Mouse (Mus musculus) frontal cortex, postnatal 14 days (tissue): ENCODE measurements around the gene Prps2.
"Not testable (repeated sequence)": the region's sequence is repeated elsewhere in the genome, so short reads cannot be mapped to it uniquely, and the experiment has no call there.

Source experiments
- DNase-seq, 2 experiments: peaks; one replicate each; pipeline ENCODE4 v3.0.0; 2022; ENCODE audit warnings: low spot score in 2 of 2

Gene Prps2

DNA sequence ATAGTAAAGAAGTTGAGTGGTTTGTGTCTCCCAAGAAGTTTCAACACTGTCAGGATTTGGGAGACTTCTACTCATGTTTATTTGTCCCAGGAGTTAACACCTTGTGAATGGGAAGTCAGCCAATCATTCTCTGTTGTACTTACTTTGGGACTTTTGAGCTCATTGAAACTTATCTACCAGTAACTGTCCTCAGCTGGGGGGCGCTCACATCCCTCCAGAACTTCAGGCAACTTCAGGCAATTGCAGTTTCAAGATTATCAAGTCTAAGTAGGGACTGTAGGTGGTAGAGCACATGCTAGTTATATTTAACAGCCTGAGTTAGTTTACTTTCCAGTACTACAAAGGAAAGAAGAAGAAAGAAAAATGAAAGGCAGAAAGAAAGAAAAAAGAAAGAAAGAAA lies 58.8 kb downstream of the Prps2 start:
- no peak for DNase-seq

DNA sequence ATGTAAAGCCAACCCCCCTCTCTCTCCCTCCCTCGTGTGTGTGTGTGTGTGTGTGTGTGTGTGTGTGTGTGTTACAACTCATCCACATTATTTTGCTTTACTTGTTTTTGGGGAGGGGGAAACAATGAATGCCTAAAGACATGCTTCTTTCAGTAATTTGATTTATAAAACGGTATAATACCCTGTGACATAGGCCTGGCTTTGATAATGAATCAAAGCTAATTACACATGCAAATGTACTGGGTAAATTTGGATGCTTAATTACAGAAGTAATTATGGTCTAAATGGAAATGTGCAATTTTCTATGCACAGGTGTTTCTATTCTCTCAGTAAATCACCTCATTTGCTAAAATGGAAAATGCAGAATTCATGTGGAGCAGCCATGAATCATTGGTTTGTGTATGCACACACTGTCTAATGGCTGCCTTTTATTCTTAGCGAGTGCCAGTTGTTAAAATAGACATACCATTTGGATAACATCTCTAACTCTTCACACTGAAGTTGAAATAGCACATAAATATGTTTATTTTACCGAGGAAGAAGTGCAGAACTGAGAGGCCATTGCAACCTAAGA lies 61.2 kb downstream of the Prps2 start:
- no peak for DNase-seq

DNA sequence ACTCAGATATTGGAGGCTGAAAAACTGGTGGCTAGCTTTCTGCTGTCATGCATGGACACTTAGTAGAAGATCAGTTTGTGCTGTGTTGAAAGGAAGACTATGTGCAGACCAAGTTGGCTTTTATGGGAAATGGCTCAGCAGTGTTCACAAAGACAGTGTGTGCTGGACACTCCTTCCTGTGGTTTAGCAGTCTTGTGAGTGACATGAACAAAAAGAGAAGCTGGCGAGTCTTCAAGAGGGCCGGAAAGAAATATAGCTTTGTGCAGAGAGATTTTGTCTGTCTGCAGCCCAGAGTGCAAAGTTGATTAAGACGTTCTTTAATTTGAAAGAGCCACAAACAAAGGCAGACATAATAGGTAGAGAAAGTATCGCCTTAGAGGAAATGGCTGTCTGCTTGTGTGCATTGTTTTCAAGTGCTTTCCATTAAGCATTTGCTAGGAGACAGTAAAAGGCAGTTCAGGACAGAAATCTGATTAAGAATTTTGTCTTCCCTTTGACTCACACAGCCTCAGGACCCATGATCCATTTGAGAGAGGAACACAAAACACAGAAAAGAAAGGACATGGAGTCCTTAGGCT lies 63.6 kb downstream of the Prps2 start:
- no peak for DNase-seq

DNA sequence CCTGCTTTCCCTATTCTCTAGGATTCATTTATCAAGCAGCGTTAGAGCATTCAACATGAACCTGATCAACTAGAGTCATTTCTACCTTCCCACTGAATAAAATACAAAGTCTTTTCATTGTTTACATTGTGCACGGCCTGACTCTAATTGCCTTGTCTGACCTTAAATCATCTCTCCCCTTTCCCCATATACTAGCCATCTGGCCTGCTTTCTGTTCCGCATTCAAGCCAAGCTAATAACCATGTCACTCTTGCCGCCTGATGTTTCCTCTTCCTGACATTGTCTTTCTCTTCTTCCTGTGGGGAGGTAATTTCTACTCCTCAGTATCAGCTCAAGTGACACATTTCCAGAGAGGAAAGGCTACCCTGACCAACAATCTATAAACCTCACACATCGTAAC lies 66.8 kb downstream of the Prps2 start:
- DNase-seq, result no peak

DNA sequence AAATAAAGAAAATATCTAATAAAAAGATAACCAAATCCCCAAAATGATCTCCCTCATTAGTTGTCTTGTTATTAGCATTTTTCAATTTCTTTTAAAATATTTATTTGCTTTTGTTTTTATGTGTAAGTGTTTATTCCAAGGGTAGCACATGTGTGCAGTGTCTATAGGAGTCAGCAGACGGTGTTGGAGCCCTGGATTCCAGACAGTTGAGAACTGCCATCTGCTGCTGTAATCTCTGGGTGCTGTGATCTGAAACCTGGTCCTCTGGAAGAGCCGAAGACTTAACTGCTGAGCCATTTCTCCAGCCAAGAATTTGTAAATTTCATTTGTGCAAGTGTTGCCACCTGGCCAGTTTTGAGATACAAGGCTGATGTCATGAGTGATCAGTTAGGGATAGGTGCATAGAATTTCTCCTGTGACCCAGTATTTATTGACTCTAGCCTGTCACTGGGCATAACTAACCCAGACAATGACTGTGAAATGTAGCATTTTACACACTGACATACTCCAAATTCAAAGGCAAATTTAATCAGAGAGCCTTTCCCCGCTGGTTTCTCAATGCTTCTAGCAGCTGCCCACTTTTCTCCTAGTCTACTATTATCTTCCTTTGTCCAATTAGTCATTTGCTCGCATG lies 67.3 kb downstream of the Prps2 start:
- no peak for DNase-seq

DNA sequence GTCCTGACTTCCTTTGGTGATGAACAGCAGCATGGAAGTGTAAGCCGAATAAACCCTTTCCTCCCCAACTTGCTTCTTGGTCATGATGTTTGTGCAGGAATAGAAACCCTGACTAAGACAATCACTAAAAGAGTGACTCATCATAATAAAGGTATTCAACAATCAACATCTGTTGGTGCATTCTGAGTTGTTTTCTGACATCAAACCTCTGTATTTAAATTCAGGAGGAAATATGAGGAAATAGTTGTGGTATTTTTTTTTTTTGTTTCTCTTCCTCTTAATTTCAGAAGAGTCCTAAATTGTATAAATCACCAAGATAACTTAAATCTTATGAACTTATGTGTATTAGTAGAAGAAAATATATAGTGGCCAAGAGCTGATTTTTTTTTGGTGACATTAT lies 80.5 kb downstream of the Prps2 start:
- not testable (repeated sequence) for DNase-seq
